Mouse (Mus musculus): ENCODE measurements around the gene Plcb1. TPM values are rescaled to one million over a fixed set of nuclear protein-coding genes. Genes with fewer than 3 reads are reported as not detected.
A peak's percentile ranks its signal among the peaks of the same experiment; 100 is the strongest.

The Plcb1 gene
- polyA plus RNA-seq, 1 experiment from 2014 or later = 6.7 TPM

- H3K4me3 ChIP-seq = no peak overlapping the region
- H3K9me3 ChIP-seq = no peaks in the 10 kb centered on the region
- DNase-seq (ENCODE audit: low spot score) = no peak
- WGBS = 92% methylated on average over 1 of the region's 1 CpGs
- no peaks in the 10 kb centered on the region for H3K4me1 ChIP-seq (replicated peaks)
- no peak overlapping the region for H3K27ac ChIP-seq
- no peaks in the 10 kb centered on the region for H3K27me3 ChIP-seq (ENCODE audit: insufficient read depth, poor library complexity, severe bottlenecking)
- no peaks in the 10 kb centered on the region for H3K36me3 ChIP-seq
These were observed 456.9 kb downstream of the Plcb1 start for GRCm38 (mm10) chr2:135242662-135243316.

- DNase-seq (ENCODE audit: low spot score) = no peak
- H3K9me3 ChIP-seq = no peaks in the 10 kb centered on the region
- 84% methylated on average over 4 of the region's 4 CpGs for whole genome bisulfite sequencing
- no peak overlapping the region for H3K27ac ChIP-seq
- H3K36me3 ChIP-seq = no peaks in the 10 kb centered on the region
- H3K4me3 ChIP-seq = no peak overlapping the region
- H3K4me1 ChIP-seq (replicated peaks) = no peaks in the 10 kb centered on the region
- no peaks in the 10 kb centered on the region for H3K27me3 ChIP-seq (ENCODE audit: insufficient read depth, poor library complexity, severe bottlenecking)
These were observed 457.9 kb downstream of the Plcb1 start for GRCm38 (mm10) chr2:135243764-135244163.

GRCm38 (mm10) chr2:135249925-135250324, 464.1 kb downstream of the Plcb1 start:
- Histone ChIP-seq H3K9me3 (no peaks in the 10 kb centered on the region), H3K4me1 (replicated peaks) (no peaks in the 10 kb centered on the region), H3K36me3 (no peaks in the 10 kb centered on the region), H3K27ac (no peak overlapping the region), H3K4me3 (no peak overlapping the region), H3K27me3 (ENCODE audit: insufficient read depth, poor library complexity, severe bottlenecking) (no peaks in the 10 kb centered on the region)
- WGBS = 93% methylated on average over 2 of the region's 2 CpGs
- DNase-seq (ENCODE audit: low spot score) = no peak

DNA sequence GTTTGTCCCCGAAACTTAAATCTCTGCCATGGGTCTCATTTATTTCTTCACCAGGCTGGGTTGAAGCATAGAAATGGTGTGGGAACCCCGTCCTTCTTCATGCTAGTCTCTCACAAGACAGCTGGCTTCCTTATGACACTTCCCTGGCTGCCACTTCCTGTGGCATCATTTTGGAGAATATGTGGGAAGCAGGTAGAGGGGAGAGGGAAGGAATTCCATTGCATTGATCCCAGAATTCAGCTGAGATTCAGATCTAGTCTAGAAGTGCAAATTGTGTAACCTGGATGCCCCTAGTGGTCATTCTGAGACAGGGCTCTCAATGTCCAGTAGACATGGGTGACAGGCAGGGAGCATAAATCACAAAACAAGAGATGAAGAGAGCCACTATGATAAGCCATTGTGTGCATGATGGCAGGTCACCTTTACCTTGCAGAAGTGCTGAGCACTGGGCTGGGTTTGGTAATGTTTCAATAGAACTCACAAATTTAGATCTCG, 466.0 kb downstream of the Plcb1 start:
- H3K4me1 ChIP-seq (replicated peaks) = no peaks in the 10 kb centered on the region
- no peak overlapping the region for H3K27ac ChIP-seq
- 90% methylated on average over 3 of the region's 3 CpGs for WGBS
- no peaks in the 10 kb centered on the region for H3K9me3 ChIP-seq
- H3K27me3 ChIP-seq (ENCODE audit: insufficient read depth, poor library complexity, severe bottlenecking) = no peaks in the 10 kb centered on the region
- DNase-seq (ENCODE audit: low spot score) = no peak
- H3K36me3 ChIP-seq = no peaks in the 10 kb centered on the region
- H3K4me3 ChIP-seq = no peak overlapping the region

- WGBS = 69% methylated on average over 3 of the region's 3 CpGs
- H3K9me3 ChIP-seq = no peaks in the 10 kb centered on the region
- 0 out of 2 replicates have a peak, but pooled peaks cover 5% of the 10 kb centered on the region for H3K4me1 ChIP-seq (replicated peaks)
- no peaks in the 10 kb centered on the region for H3K27me3 ChIP-seq (ENCODE audit: insufficient read depth, poor library complexity, severe bottlenecking)
- no peak overlapping the region for H3K27ac ChIP-seq
- DNase-seq (ENCODE audit: low spot score) = peak; percentile 17
- no peaks in the 10 kb centered on the region for H3K36me3 ChIP-seq
- H3K4me3 ChIP-seq = no peak overlapping the region
These were observed 473.3 kb downstream of the Plcb1 start for GRCm38 (mm10) chr2:135259136-135259535.

DNA sequence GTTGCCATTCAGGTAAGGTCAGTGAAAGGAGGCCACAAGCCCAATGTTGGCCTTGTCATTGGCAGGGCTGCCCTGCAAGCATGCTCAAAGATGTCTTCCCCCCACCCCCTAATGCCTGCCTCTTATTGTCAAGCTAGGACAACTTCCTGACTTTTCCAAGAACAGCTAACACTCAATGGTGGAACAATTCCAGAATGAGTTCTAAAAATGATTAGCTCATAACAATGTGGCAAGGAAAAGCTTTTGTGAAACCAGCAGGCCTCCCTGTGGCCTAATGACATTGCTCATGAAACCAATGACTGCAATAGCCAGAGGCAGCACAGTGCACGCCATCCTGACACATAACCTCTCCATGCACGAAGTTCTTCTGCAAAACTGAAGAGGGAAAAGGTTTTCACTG, 478.1 kb downstream of the Plcb1 start:
- Histone ChIP-seq H3K36me3 (no peaks in the 10 kb centered on the region), H3K27ac (no peak overlapping the region), H3K9me3 (no peaks in the 10 kb centered on the region), H3K4me3 (no peak overlapping the region), H3K27me3 (ENCODE audit: insufficient read depth, poor library complexity, severe bottlenecking) (no peaks in the 10 kb centered on the region), H3K4me1 (replicated peaks) (0 out of 2 replicates have a peak, but pooled peaks cover 5% of the 10 kb centered on the region)
- 88% methylated on average over 2 of the region's 2 CpGs for WGBS
- DNase-seq (ENCODE audit: low spot score) = no peak

- 0 out of 2 replicates have a peak, but pooled peaks cover 5% of the 10 kb centered on the region for H3K4me1 ChIP-seq (replicated peaks)
- no peak for DNase-seq (ENCODE audit: low spot score)
- no peaks in the 10 kb centered on the region for H3K27me3 ChIP-seq (ENCODE audit: insufficient read depth, poor library complexity, severe bottlenecking)
- H3K36me3 ChIP-seq = no peaks in the 10 kb centered on the region
- H3K9me3 ChIP-seq = no peaks in the 10 kb centered on the region
- no peak overlapping the region for H3K27ac ChIP-seq
- WGBS = 78% methylated on average over 5 of the region's 5 CpGs
- H3K4me3 ChIP-seq = no peak overlapping the region
These were observed 489.1 kb downstream of the Plcb1 start for GRCm38 (mm10) chr2:135274949-135275348.

- H3K27me3 ChIP-seq (ENCODE audit: insufficient read depth, poor library complexity, severe bottlenecking) = no peaks in the 10 kb centered on the region
- no peaks in the 10 kb centered on the region for H3K9me3 ChIP-seq
- no peak overlapping the region for H3K4me3 ChIP-seq
- WGBS = 80% methylated on average over 3 of the region's 3 CpGs
- H3K27ac ChIP-seq = no peak overlapping the region
- DNase-seq (ENCODE audit: low spot score) = no peak
- H3K36me3 ChIP-seq = no peaks in the 10 kb centered on the region
- H3K4me1 ChIP-seq (replicated peaks) = 0 out of 2 replicates have a peak, but pooled peaks cover 5% of the 10 kb centered on the region
These were observed 492.6 kb downstream of the Plcb1 start for GRCm38 (mm10) chr2:135278506-135278905.

GRCm38 (mm10) chr2:135279026-135279425, 493.2 kb downstream of the Plcb1 start:
- Histone ChIP-seq H3K27me3 (ENCODE audit: insufficient read depth, poor library complexity, severe bottlenecking) (no peaks in the 10 kb centered on the region), H3K9me3 (no peaks in the 10 kb centered on the region), H3K27ac (no peak overlapping the region), H3K4me1 (replicated peaks) (0 out of 2 replicates have a peak, but pooled peaks cover 5% of the 10 kb centered on the region), H3K4me3 (no peak overlapping the region), H3K36me3 (no peaks in the 10 kb centered on the region)
- no peak for DNase-seq (ENCODE audit: low spot score)
- WGBS = 92% methylated on average over 6 of the region's 6 CpGs

- no peak overlapping the region for H3K4me3 ChIP-seq
- no peak overlapping the region for H3K27ac ChIP-seq
- no peak for DNase-seq (ENCODE audit: low spot score)
- no peaks in the 10 kb centered on the region for H3K27me3 ChIP-seq (ENCODE audit: insufficient read depth, poor library complexity, severe bottlenecking)
- H3K9me3 ChIP-seq = no peaks in the 10 kb centered on the region
- H3K36me3 ChIP-seq = no peaks in the 10 kb centered on the region
- no peaks in the 10 kb centered on the region for H3K4me1 ChIP-seq (replicated peaks)
- 76% methylated on average over 3 of the region's 3 CpGs for WGBS
These were observed 497.9 kb downstream of the Plcb1 start for GRCm38 (mm10) chr2:135283783-135284182.

DNA sequence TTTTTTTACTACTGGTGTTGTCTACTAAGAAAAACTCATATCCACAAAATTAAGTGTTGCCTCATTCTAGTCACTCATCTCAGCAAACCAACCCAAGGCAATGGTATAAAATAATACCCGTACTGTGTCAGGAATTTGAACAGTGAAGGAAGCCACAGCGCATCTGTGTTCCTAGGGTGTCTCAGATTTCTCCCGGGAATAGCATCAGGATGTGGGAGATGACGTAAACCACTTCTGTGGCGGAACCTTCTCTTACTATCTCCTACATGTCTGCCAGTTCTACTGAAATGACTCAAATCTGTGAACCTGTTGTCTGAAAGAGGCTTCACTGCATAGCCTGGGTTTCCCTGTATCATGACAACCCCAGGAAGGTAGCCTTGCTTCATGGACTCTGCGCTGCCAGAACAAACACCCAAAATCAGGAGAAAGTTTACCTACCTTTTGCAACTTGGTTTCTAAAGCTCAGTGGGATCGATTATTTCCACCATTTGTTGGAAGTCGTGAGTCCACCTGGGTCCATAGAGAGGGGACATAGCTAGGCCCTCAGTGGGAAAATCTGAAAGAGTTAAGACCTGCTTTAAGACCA, 510.4 kb downstream of the Plcb1 start:
- no peak overlapping the region for H3K4me3 ChIP-seq
- H3K36me3 ChIP-seq = no peaks in the 10 kb centered on the region
- WGBS = 93% methylated on average over 8 of the region's 8 CpGs
- H3K9me3 ChIP-seq = no peaks in the 10 kb centered on the region
- no peaks in the 10 kb centered on the region for H3K27me3 ChIP-seq (ENCODE audit: insufficient read depth, poor library complexity, severe bottlenecking)
- H3K4me1 ChIP-seq (replicated peaks) = no peaks in the 10 kb centered on the region
- DNase-seq (ENCODE audit: low spot score) = no peak
- no peak overlapping the region for H3K27ac ChIP-seq

GRCm38 (mm10) chr2:135300480-135300879, 514.6 kb downstream of the Plcb1 start:
- no peaks in the 10 kb centered on the region for H3K36me3 ChIP-seq
- no peaks in the 10 kb centered on the region for H3K4me1 ChIP-seq (replicated peaks)
- no peak for DNase-seq (ENCODE audit: low spot score)
- H3K27me3 ChIP-seq (ENCODE audit: insufficient read depth, poor library complexity, severe bottlenecking) = no peaks in the 10 kb centered on the region
- no peak overlapping the region for H3K27ac ChIP-seq
- H3K9me3 ChIP-seq = no peaks in the 10 kb centered on the region
- H3K4me3 ChIP-seq = no peak overlapping the region
- 90% methylated on average over 1 of the region's 1 CpGs for WGBS

GRCm38 (mm10) chr2:135302483-135302882, 516.6 kb downstream of the Plcb1 start:
- Histone ChIP-seq H3K4me3 (no peak overlapping the region), H3K4me1 (replicated peaks) (no peaks in the 10 kb centered on the region), H3K27ac (no peak overlapping the region), H3K9me3 (no peaks in the 10 kb centered on the region), H3K27me3 (ENCODE audit: insufficient read depth, poor library complexity, severe bottlenecking) (no peaks in the 10 kb centered on the region), H3K36me3 (no peaks in the 10 kb centered on the region)
- DNase-seq (ENCODE audit: low spot score) = no peak
- WGBS = 89% methylated on average over 2 of the region's 2 CpGs
